Mouse (Mus musculus) hindbrain, postnatal 0 days (tissue): ENCODE results near the gene Dgka. TPM values are rescaled to one million over a fixed set of nuclear protein-coding genes. Genes with fewer than 3 reads are reported as not detected.

ENCODE experiments used
- ATAC-seq: fragments of 200-750 bp; cut with Nextera tagmentation; 2 replicates; pipeline ENCODE4 v1.8.0; 2017; ENCODE audit warnings: mild to moderate bottlenecking, moderate TSS enrichment, moderate library complexity
- DNase-seq: peaks from one replicate; pipeline ENCODE4 v3.0.0-alpha.2; 2015; ENCODE audit warnings: low spot score
- H3K27ac ChIP-seq: fragments of 300-500 bp; sonication (generic); 2 replicates; pipeline ENCODE4 v1.5.1; 2014; ENCODE audit warnings: mild to moderate bottlenecking
- H3K27me3 ChIP-seq: fragments of 300-500 bp; sonication (generic); 2 replicates; pipeline ENCODE4 v1.6.1; 2014; ENCODE audit warnings: low read length, mixed read lengths; ENCODE audit not compliant: insufficient read depth
- H3K36me3 ChIP-seq: fragments of 300-500 bp; sonication (generic); 2 replicates; pipeline ENCODE4 v1.6.1; 2014; ENCODE audit warnings: low read length, mixed read lengths; ENCODE audit not compliant: insufficient read depth
- H3K4me1 ChIP-seq: fragments of 300-500 bp; sonication (generic); 2 replicates; pipeline ENCODE4 v1.6.1; 2014; ENCODE audit warnings: antibody characterized with exemption, low read length, mixed read lengths; ENCODE audit not compliant: insufficient read depth
- H3K4me2 ChIP-seq: fragments of 300-500 bp; sonication (generic); 2 replicates; pipeline ENCODE4 v1.6.1; 2014; ENCODE audit warnings: low read depth, mild to moderate bottlenecking, low read length, moderate library complexity, mixed read lengths
- H3K4me3 ChIP-seq: fragments of 300-500 bp; sonication (generic); 2 replicates; pipeline ENCODE4 v1.5.1; 2014; ENCODE audit warnings: low read length
- H3K9ac ChIP-seq: fragments of 300-500 bp; sonication (generic); replicated peaks from 2 replicates; pipeline ENCODE4 v1.6.1; 2014; ENCODE audit warnings: mild to moderate bottlenecking, low read length, moderate library complexity, mixed read lengths
- H3K9me3 ChIP-seq: fragments of 300-500 bp; sonication (generic); 2 replicates; pipeline ENCODE4 v1.6.1; 2016; ENCODE audit warnings: low read length, mixed read lengths
- CTCF ChIP-seq: IDR thresholded peaks from 2 replicates; pipeline ENCODE4 v1.5.1; 2016; ENCODE audit warnings: antibody characterized with exemption, control low read depth, low read depth
- WGBS: fragments of 180-500 bp; shearing (Covaris S2); extraction: QIAGEN DNeasy Blood & Tissue Kit; methylation state at CpG from one replicate; pipeline ENCODE4 v1.1.7; 2014; 5-methylcytosine and 5-hydroxymethylcytosine counted together
- polyA plus RNA-seq: library from polyadenylated mRNA; unstranded; fragments of >200 nt; fragmentation: Nextera tagmentation; extraction: Ambion mirVana; gene quantifications from 2 replicates; pipeline ENCODE4 v1.2.1, GENCODE M21; 2015
- total RNA-seq: library from RNA; depleted of rRNA; stranded (reverse); fragments of >200 nt; gene quantifications from 2 replicates; pipeline ENCODE4 v1.2.3, GENCODE M21; 2014; rRNA removed

The Dgka gene
- total RNA-seq (6.2 and 6.6 TPM in 2 replicates), polyA plus RNA-seq (6.2 and 6.7 TPM in 2 replicates)

GRCm38 (mm10) chr10:128744680-128745601 is at the start of gene Dgka:
Gene Dgka, minus strand, starts transcription at chr10:128744855.
- Histone ChIP-seq H3K4me1 (peaks cover 25% of the 10 kb centered on the region), H3K27me3 (no peaks in the 10 kb centered on the region; the same call in 1 of the 2 replicates), H3K9me3 (no peaks in the 10 kb centered on the region), H3K4me2 (peak within 1 kb of the TSS; percentile 97), H3K27ac (no peak within 1 kb of the TSS), H3K4me3 (peak within 1 kb of the TSS; percentile 70), H3K9ac (peak within 1 kb of the TSS; percentile 67), H3K36me3 (no peaks in the 10 kb centered on the region)
- 22% methylated on average over 18 of the region's 18 CpGs for WGBS
- DNase-seq = peak; percentile 25
- TF ChIP-seq CTCF = 0 out of 2 replicates have a peak, but pooled peaks have one; percentile 39
- no peak for ATAC-seq

- Histone ChIP-seq H3K4me2 (no peak overlapping the region), H3K36me3 (no peaks in the 10 kb centered on the region), H3K4me3 (no peak overlapping the region), H3K9me3 (no peaks in the 10 kb centered on the region), H3K27me3 (no peaks in the 10 kb centered on the region), H3K4me1 (no peaks in the 10 kb centered on the region), H3K9ac (no peak overlapping the region), H3K27ac (no peak overlapping the region)
- WGBS = 90% methylated on average over 5 of the region's 5 CpGs
- TF ChIP-seq CTCF = no peak
- DNase-seq (no peak), ATAC-seq (no peak)
Measured at GRCm38 (mm10) chr10:128794391-128794790, 49.7 kb upstream of the Dgka start.

- no peak overlapping the region for H3K9ac ChIP-seq
- no peaks in the 10 kb centered on the region for H3K36me3 ChIP-seq
- no peak overlapping the region for H3K4me2 ChIP-seq
- H3K9me3 ChIP-seq = no peaks in the 10 kb centered on the region
- no peak overlapping the region for H3K27ac ChIP-seq
- ATAC-seq = no peak
- 94% methylated on average over 1 of the region's 1 CpGs for WGBS
- no peak for DNase-seq
- no peak for TF ChIP-seq CTCF
- no peak overlapping the region for H3K4me3 ChIP-seq
- no peaks in the 10 kb centered on the region for H3K4me1 ChIP-seq
- no peaks in the 10 kb centered on the region for H3K27me3 ChIP-seq
Measured at GRCm38 (mm10) chr10:128793258-128793657, 48.6 kb upstream of the Dgka start.

- Histone ChIP-seq H3K9me3 (no peaks in the 10 kb centered on the region), H3K4me1 (no peaks in the 10 kb centered on the region), H3K4me3 (no peak overlapping the region), H3K4me2 (no peak overlapping the region), H3K27me3 (no peaks in the 10 kb centered on the region), H3K9ac (no peak overlapping the region), H3K27ac (no peak overlapping the region), H3K36me3 (no peaks in the 10 kb centered on the region)
- no peak for TF ChIP-seq CTCF
- DNase-seq (no peak), ATAC-seq (no peak)
Measured at GRCm38 (mm10) chr10:128792041-128792440, 47.4 kb upstream of the Dgka start.

- TF ChIP-seq CTCF = no peak
- no peaks in the 10 kb centered on the region for H3K9me3 ChIP-seq
- no peak for ATAC-seq
- no peak within 1 kb of the TSS for H3K9ac ChIP-seq
- 74% methylated on average over 7 of the region's 7 CpGs for WGBS
- H3K4me3 ChIP-seq = no peak within 1 kb of the TSS
- no peak for DNase-seq
- no peak within 1 kb of the TSS for H3K4me2 ChIP-seq
- H3K36me3 ChIP-seq = no peaks in the 10 kb centered on the region
- H3K27ac ChIP-seq = no peak within 1 kb of the TSS
- no peaks in the 10 kb centered on the region for H3K4me1 ChIP-seq
- no peaks in the 10 kb centered on the region for H3K27me3 ChIP-seq
Measured at GRCm38 (mm10) chr10:128790398-128791124, 45.9 kb upstream of the Dgka start, which contains the start of gene Mmp19. Gene Mmp19, plus strand, starts transcription at chr10:128790910.

GRCm38 (mm10) chr10:128780200-128780599 is 35.5 kb upstream of the Dgka start:
- TF ChIP-seq CTCF = no peak
- H3K36me3 ChIP-seq = no peaks in the 10 kb centered on the region
- H3K4me2 ChIP-seq = no peak overlapping the region
- no peak overlapping the region for H3K9ac ChIP-seq
- no peak overlapping the region for H3K27ac ChIP-seq
- no peaks in the 10 kb centered on the region for H3K27me3 ChIP-seq
- H3K9me3 ChIP-seq = peaks cover 2% of the 10 kb centered on the region; the same call in 1 of the 2 replicates
- 100% methylated on average over 1 of the region's 1 CpGs for WGBS
- ATAC-seq (no peak), DNase-seq (no peak)
- no peaks in the 10 kb centered on the region; the same call in 1 of the 2 replicates for H3K4me1 ChIP-seq
- H3K4me3 ChIP-seq = no peak overlapping the region
